In the genomic region with DNA sequence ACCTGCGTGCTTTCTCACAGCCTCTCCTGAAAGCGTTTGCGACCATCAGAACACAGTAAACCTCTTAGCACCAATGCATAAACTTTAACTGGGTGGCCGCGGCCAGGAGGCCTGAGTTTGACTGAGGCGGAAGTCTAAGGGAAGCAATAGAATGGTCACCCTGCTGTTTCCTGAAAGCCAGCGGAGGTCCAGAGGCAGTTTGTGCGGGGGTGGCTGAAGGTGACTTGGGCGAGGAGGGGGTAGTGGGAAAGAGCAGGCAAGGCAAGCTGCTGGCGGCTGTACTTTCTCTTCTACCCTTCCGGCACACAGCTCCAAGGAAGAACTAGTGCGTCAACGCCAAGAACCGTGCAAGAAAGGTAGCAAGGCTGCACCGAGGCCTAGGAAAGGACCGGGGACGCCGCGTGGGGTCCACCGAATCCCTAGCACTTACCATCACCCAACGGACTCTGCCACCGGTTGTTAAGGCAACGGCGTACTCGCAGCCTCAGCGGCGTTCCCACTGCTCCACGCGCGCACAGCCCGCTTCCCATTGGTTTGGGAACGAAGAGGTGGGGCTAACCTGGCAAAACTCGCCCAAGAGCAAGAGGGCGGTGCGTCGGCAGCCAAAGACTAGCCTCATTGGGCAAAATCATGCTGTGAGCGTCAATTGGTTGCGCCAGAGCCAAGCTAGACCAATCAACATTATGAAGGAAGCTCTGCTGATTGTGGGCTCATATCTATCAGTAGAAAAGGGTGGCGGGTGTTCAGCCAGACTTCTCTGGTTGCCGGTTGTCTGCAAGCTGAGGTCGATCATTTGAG, we compare ENCODE assay signal across 8 mouse cellular contexts. TPM values are rescaled to one million over a fixed set of nuclear protein-coding genes. Genes with fewer than 3 reads are reported as not detected.
A peak's percentile ranks its signal among the peaks of the same experiment; 100 is the strongest.
DNase-seq lines count a peak whose midpoint lies in the region; ATAC-seq and TF ChIP-seq lines count a peak whose summit lies in the region.

A gene (minus strand): TSS at position 528 of the 798 bp plus-strand sequence.
A gene (plus strand): TSS at position 674 of the 798 bp plus-strand sequence.

- 20% methylated on average over 41 of the region's 41 CpGs for WGBS in forebrain, embryonic 16.5 days
- 15% methylated on average over 41 of the region's 41 CpGs for WGBS in lung, embryonic 14.5 days
- 22% methylated on average over 41 of the region's 41 CpGs for WGBS in olfactory bulb, adult 2 months
- WGBS in thymus, adult 2 months = 1% methylated on average over 41 of the region's 41 CpGs

- intact Hi-C loops in heart, postnatal 36 days (cut with DNase I) = no loop called here

- peaks cover 15% of the 10 kb centered on the region for H3K4me1 ChIP-seq in G1E (ENCODE audit: insufficient read depth, low read depth, low read length)
- H3K4me1 ChIP-seq in forebrain, embryonic 16.5 days (replicated peaks; ENCODE audit: control insufficient read depth, insufficient read depth, low read length) = peaks cover 15% of the 10 kb centered on the region
- H3K4me1 ChIP-seq in lung, embryonic 14.5 days (ENCODE audit: insufficient read depth) = no peaks in the 10 kb centered on the region
- no peaks in the 10 kb centered on the region for H3K4me1 ChIP-seq in olfactory bulb, adult 2 months (ENCODE audit: control insufficient read depth, insufficient read depth, low read length)
- peaks cover 4% of the 10 kb centered on the region; the same call in 1 of the 2 replicates for H3K4me1 ChIP-seq in thymus, adult 2 months (replicated peaks; ENCODE audit: control insufficient read depth, insufficient read depth, low read length)

- peak; percentile 96 for ATAC-seq in G1E (ENCODE audit: extremely low read depth, insufficient number of reproducible peaks, low FRiP score, poor library complexity, severe bottlenecking)
- ATAC-seq in forebrain, embryonic 16.5 days = peak; percentile 99
- ATAC-seq in lung, embryonic 14.5 days (ENCODE audit: insufficient read depth) = peak; percentile 99

- H3K9me3 ChIP-seq in G1E (replicated peaks) = no peaks in the 10 kb centered on the region
- H3K9me3 ChIP-seq in forebrain, embryonic 16.5 days (ENCODE audit: control insufficient read depth, low read length) = no peaks in the 10 kb centered on the region
- no peaks in the 10 kb centered on the region for H3K9me3 ChIP-seq in lung, embryonic 14.5 days (ENCODE audit: low read depth, low read length)

- TF ChIP-seq CTCF in G1E (IDR thresholded peaks at IDR 0.05; ENCODE audit: low read depth, low read length) = no peak
- no peak for TF ChIP-seq CTCF in layer of hippocampus, adult 2 months (conservative IDR thresholded peaks at IDR 0.05)
- no peak for TF ChIP-seq CTCF in lung, embryonic 14.5 days (IDR thresholded peaks at IDR 0.05; ENCODE audit: low read depth)
- no peak for TF ChIP-seq CTCF in olfactory bulb, adult 2 months (IDR thresholded peaks at IDR 0.05; ENCODE audit: insufficient read depth, low read depth, low read length)
- no peak for TF ChIP-seq CTCF in thymus, adult 2 months (IDR thresholded peaks at IDR 0.05; ENCODE audit: borderline replicate concordance, control insufficient read depth, extremely low read depth, insufficient read depth, low read length, poor library complexity)

- TF ChIP-seq POLR2A in olfactory bulb, adult 2 months (IDR thresholded peaks at IDR 0.05; ENCODE audit: insufficient read depth, low read depth, low read length) = no peak
- 0 out of 2 replicates have a peak, but pooled peaks have one; percentile 33 for TF ChIP-seq POLR2A in thymus, adult 2 months (IDR thresholded peaks at IDR 0.05; ENCODE audit: control insufficient read depth, extremely low read depth, insufficient read depth, low read length, poor library complexity)

- peak; percentile 56 for DNase-seq in G1E (ENCODE audit: low spot score)
- DNase-seq in cerebellum, adult 18-20 months = peak; percentile 82 to 91
- peak; percentile 76 to 81 for DNase-seq in heart, postnatal 36 days
- DNase-seq in layer of hippocampus, adult 2 months (ENCODE audit: low spot score in 2 of 2) = peak; percentile 82 to 93
- DNase-seq in lung, embryonic 14.5 days = peak; percentile 92
- DNase-seq in thymus, adult 2 months = peak; percentile 81

- peak within 1 kb of the TSS; percentile 79 for H3K4me3 ChIP-seq in G1E (ENCODE audit: low read depth, low read length)
- peak within 1 kb of the TSS; percentile 62 for H3K4me3 ChIP-seq in forebrain, embryonic 16.5 days (replicated peaks; ENCODE audit: low read length)
- H3K4me3 ChIP-seq in layer of hippocampus, adult 2 months = peak within 1 kb of the TSS; percentile 69
- peak within 1 kb of the TSS; percentile 53 for H3K4me3 ChIP-seq in lung, embryonic 14.5 days (ENCODE audit: low read depth, low read length)
- H3K4me3 ChIP-seq in olfactory bulb, adult 2 months (ENCODE audit: insufficient read depth, low read depth, low read length) = peak within 1 kb of the TSS; percentile 79
- H3K4me3 ChIP-seq in thymus, adult 2 months (ENCODE audit: control insufficient read depth, insufficient read depth, low read length) = peak within 1 kb of the TSS; percentile 97

- H3K9ac ChIP-seq in forebrain, embryonic 16.5 days (replicated peaks; ENCODE audit: low read depth, low read length) = peak within 1 kb of the TSS; percentile 61
- peak within 1 kb of the TSS; percentile 41 for H3K9ac ChIP-seq in lung, embryonic 14.5 days

- H3K27me3 ChIP-seq in G1E (ENCODE audit: insufficient read depth, low read length) = no peaks in the 10 kb centered on the region
- H3K27me3 ChIP-seq in forebrain, embryonic 16.5 days (replicated peaks; ENCODE audit: control insufficient read depth, insufficient read depth, low read length) = no peaks in the 10 kb centered on the region
- no peaks in the 10 kb centered on the region for H3K27me3 ChIP-seq in lung, embryonic 14.5 days (ENCODE audit: insufficient read depth, low read length)
- H3K27me3 ChIP-seq in thymus, adult 2 months (ENCODE audit: control insufficient read depth, insufficient read depth, low read length) = no peaks in the 10 kb centered on the region

- H3K27ac ChIP-seq in forebrain, embryonic 16.5 days (ENCODE audit: low read length) = peak within 1 kb of the TSS; percentile 72
- H3K27ac ChIP-seq in layer of hippocampus, adult 2 months = peak within 1 kb of the TSS; percentile 81
- H3K27ac ChIP-seq in lung, embryonic 14.5 days (ENCODE audit: low read depth) = no peak within 1 kb of the TSS
- peak within 1 kb of the TSS; percentile 56 for H3K27ac ChIP-seq in olfactory bulb, adult 2 months (ENCODE audit: insufficient read depth, low read depth, low read length)
- H3K27ac ChIP-seq in thymus, adult 2 months (ENCODE audit: control insufficient read depth, insufficient read depth, low read length) = peak within 1 kb of the TSS; percentile 40; the same call in 1 of the 2 replicates

- H3K4me2 ChIP-seq in forebrain, embryonic 16.5 days (ENCODE audit: low read length) = peak within 1 kb of the TSS; percentile 64
- peak within 1 kb of the TSS; percentile 60 for H3K4me2 ChIP-seq in lung, embryonic 14.5 days

- H3K36me3 ChIP-seq in G1E (replicated peaks) = peaks cover 25% of the 10 kb centered on the region
- H3K36me3 ChIP-seq in forebrain, embryonic 16.5 days (ENCODE audit: control insufficient read depth, insufficient read depth) = no peaks in the 10 kb centered on the region
- H3K36me3 ChIP-seq in lung, embryonic 14.5 days (ENCODE audit: insufficient read depth) = peaks cover 8% of the 10 kb centered on the region; the same call in 1 of the 2 replicates
- 0 out of 2 replicates have a peak, but pooled peaks cover 3% of the 10 kb centered on the region for H3K36me3 ChIP-seq in thymus, adult 2 months (ENCODE audit: control insufficient read depth, insufficient read depth, low read length)

RNA-seq across cellular contexts. Expression of the first gene that starts in this region (rescaled TPM):
- total RNA-seq in G1E (2014; fragmentation: Nextera tagmentation) (18.5 and 22.1 TPM in 2 replicates), G1E (2017) (140 and 157 TPM in 2 replicates)
- polyA plus RNA-seq in G1E (2012) = 3.2 and 4.6 TPM in 2 replicates
- polyA plus RNA-seq in forebrain, embryonic 16.5 days (2015; fragmentation: Nextera tagmentation; extraction: Ambion mirVana) = 73.5 and 78.3 TPM in 2 replicates
- 10 to 100 TPM; 29.2 to 29.6 TPM for total RNA-seq in heart, postnatal 36 days (2021)
- 10 to 100 TPM; 49.0 to 55.4 TPM for total RNA-seq in layer of hippocampus, adult 2 months (2021)
- 83.1 and 86.4 TPM in 2 replicates for polyA plus RNA-seq in lung, embryonic 14.5 days (2014; fragmentation: Nextera tagmentation; extraction: Ambion mirVana)
- not detected in 2 replicates for polyA plus RNA-seq in olfactory bulb, adult 2 months (2012; ENCODE audit: insufficient read depth, insufficient read length, low replicate concordance, missing spikeins)
- polyA plus RNA-seq in thymus, adult 2 months (2012; rRNA removed) = 5.9 and 9.7 TPM in 2 replicates

RNA-seq across cellular contexts. Expression of the second gene that starts in this region (rescaled TPM):
- total RNA-seq in G1E (2014; fragmentation: Nextera tagmentation) = 41.9 and 47.8 TPM in 2 replicates
- 50.2 and 51.2 TPM in 2 replicates for total RNA-seq in G1E (2017)
- 1.9 and 2.0 TPM in 2 replicates for polyA plus RNA-seq in G1E (2012)
- 39.3 and 41.2 TPM in 2 replicates for polyA plus RNA-seq in forebrain, embryonic 16.5 days (2015; fragmentation: Nextera tagmentation; extraction: Ambion mirVana)
- 1 to 10 TPM; 4.1 to 5.1 TPM for total RNA-seq in heart, postnatal 36 days (2021)
- 10 to 100 TPM; 21.3 to 22.1 TPM for total RNA-seq in layer of hippocampus, adult 2 months (2021)
- 22.5 and 23.3 TPM in 2 replicates for polyA plus RNA-seq in lung, embryonic 14.5 days (2014; fragmentation: Nextera tagmentation; extraction: Ambion mirVana)
- not detected in 2 replicates for polyA plus RNA-seq in olfactory bulb, adult 2 months (2012; ENCODE audit: insufficient read depth, insufficient read length, low replicate concordance, missing spikeins)
- polyA plus RNA-seq in thymus, adult 2 months (2012; rRNA removed) = 8.9 and 9.0 TPM in 2 replicates
